Mouse (Mus musculus): ENCODE measurements around the gene Blm. TPM values are rescaled to one million over a fixed set of nuclear protein-coding genes. Genes with fewer than 3 reads are reported as not detected.

The Blm gene
- polyA plus RNA-seq (2015; fragmentation: Nextera tagmentation; extraction: Ambion mirVana), result 4.1 and 6.7 TPM in 2 replicates

GRCm38 (mm10) chr7:80535009-80535744, at the start of gene Blm:
Blm (minus strand) TSS chr7:80535119.

GRCm38 (mm10) chr7:80405188-80405695, 129.7 kb downstream of the Blm start, which contains the start of gene Furin:
Furin (minus strand) TSS chr7:80405436.

Other genes starting within 250 kb of the Blm start
- 30.0 and 34.1 TPM in 2 replicates for gene Prc1, start 240.7 kb downstream of the Blm start, polyA plus RNA-seq (2015; fragmentation: Nextera tagmentation; extraction: Ambion mirVana)
- 3.2 and 6.4 TPM in 2 replicates for gene Rccd1, start 210.7 kb downstream of the Blm start, polyA plus RNA-seq (2015; fragmentation: Nextera tagmentation; extraction: Ambion mirVana)
- gene Unc45a, start 194.1 kb downstream of the Blm start, polyA plus RNA-seq (2015; fragmentation: Nextera tagmentation; extraction: Ambion mirVana), result 23.6 and 27.4 TPM in 2 replicates
- gene Hddc3, start 192.0 kb downstream of the Blm start, polyA plus RNA-seq (2015; fragmentation: Nextera tagmentation; extraction: Ambion mirVana), result 17.7 and 19.8 TPM in 2 replicates
- gene Man2a2, start 163.7 kb downstream of the Blm start, polyA plus RNA-seq (2015; fragmentation: Nextera tagmentation; extraction: Ambion mirVana), result 12.8 and 18.1 TPM in 2 replicates
- 6.0 and 7.7 TPM in 2 replicates for gene Fes, start 147.2 kb downstream of the Blm start, polyA plus RNA-seq (2015; fragmentation: Nextera tagmentation; extraction: Ambion mirVana)
- gene Furin, start 129.7 kb downstream of the Blm start, polyA plus RNA-seq (2015; fragmentation: Nextera tagmentation; extraction: Ambion mirVana), result 15.9 and 30.9 TPM in 2 replicates
- 20.7 and 27.6 TPM in 2 replicates for gene Crtc3, start 153.8 kb upstream of the Blm start, polyA plus RNA-seq (2015; fragmentation: Nextera tagmentation; extraction: Ambion mirVana)

Measured in adrenal gland, postnatal 0 days (tissue).